Mouse (Mus musculus) heart, adult 11 months (tissue): ENCODE measurements around the gene Gabbr1.
A peak's percentile ranks its signal among the peaks of the same experiment; 100 is the strongest.
"Not testable (repeated sequence)": the region's sequence is repeated elsewhere in the genome, so short reads cannot be mapped to it uniquely, and the experiment has no call there.

Experiments
- DNase-seq: peaks from one replicate; pipeline ENCODE4 v3.0.0; 2022

The Gabbr1 gene

GRCm38 (mm10) chr17:37045611-37046311 lies at the start of gene Gabbr1:
Gene Gabbr1 (plus strand): TSS chr17:37045966.
- peak; percentile 99 for DNase-seq

DNA sequence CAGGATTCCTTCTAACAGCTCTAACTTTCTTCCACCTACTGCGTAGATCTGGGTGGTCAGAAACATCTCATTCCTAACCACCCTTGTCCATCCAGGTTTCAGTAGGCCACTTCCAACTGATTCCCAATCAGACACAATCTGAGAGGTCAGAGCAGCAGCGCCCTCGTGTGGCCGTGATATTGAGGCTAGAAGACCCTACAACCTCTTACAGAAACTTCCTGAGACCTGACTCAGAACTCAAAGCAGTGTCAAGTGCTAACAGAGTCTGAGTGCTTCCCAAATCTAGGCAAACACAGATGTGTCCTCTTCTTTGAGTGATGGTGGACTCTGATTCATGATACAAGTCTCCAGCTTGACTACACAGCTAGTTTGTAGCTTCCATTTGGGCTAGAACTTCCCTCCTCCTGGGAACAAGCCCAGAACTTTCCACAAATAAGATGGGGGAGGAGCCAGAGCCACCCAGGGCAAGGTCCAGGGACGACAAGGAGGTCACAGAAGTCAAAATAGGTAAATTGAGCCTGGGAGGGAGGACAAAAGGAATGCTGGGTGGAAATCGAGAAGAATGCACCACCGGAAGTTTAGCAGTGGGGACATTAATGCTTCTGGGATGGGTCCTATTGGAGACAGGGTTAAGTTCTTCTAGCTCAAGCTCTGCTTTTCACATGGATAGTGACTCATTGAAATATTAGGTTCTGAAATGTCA lies 48.6 kb upstream of the Gabbr1 start:
- DNase-seq = peak; percentile 91

DNA sequence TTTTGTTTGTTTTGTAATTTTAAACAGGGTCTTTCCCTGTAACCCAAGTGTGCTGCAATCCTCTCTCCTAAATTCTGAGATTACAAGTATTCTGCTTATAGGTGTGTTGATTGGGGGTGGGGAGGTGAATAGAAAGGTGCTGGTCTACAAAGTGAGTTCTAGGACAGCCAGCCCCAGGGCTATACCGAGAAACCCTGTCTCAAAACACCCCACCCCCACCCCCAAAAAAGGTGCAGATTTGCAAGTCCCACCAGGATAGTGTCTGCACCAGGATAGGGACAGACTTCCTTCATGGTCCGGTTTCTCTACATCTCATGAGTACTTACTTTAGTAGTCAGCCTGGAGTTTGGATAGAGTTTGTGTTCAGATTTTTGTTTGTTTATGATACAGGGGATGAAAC lies 47.3 kb upstream of the Gabbr1 start:
- no peak for DNase-seq

DNA sequence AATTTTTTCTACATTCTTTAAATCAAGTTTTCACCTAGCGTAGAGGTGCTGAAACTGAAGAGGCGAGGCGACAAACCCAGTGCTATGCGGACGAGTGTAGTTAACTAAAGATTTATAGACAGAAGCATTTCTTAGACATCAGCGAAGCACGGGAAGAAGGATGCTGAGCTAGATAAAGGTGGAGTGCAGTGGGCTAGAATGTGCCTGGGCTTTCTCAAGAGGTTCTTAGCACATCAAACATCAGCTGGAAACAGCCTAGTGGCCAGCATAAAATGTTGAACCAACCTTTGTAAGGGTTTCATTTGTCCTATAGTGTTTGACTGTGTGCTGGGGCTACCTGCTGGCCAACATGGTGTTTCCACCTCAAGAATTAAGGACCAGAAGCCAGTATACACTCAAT lies 44.9 kb upstream of the Gabbr1 start, which contains the start of gene Zfp57:
Zfp57 (plus strand) TSS at position 301 of the 400 bp plus-strand sequence.
- DNase-seq = no peak

- peak; percentile 96 for DNase-seq
Observed at GRCm38 (mm10) chr17:37002364-37003330, 43.1 kb upstream of the Gabbr1 start.

GRCm38 (mm10) chr17:37003366-37003765 lies 42.4 kb upstream of the Gabbr1 start:
- no peak for DNase-seq

GRCm38 (mm10) chr17:37008161-37008560 lies 37.6 kb upstream of the Gabbr1 start:
- DNase-seq = no peak

DNA sequence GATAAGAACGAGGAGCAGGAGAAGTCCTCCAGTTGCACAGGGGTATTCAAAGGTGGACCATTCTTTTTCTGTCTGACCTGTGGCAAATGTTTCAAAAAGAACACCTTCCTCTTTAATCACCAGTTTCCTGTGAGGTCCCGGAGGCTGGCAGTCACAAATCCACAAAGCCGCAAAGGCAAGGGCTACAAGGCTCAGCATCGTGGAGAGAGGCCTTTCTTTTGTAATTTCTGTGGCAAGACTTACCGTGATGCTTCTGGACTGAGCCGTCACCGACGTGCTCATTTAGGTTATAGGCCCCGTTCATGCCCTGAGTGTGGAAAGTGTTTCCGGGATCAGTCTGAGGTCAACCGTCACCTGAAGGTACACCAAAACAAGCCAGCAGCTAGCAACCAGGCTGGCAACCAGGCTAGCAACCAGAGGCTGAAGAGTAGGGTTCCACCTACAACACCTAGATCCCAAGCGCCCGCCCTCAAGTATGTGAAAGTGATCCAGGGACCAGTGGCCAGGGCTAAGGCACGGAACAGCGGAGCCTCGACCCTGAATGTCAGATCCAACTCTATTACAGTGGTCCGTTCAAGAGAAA lies 36.2 kb upstream of the Gabbr1 start:
- no peak for DNase-seq

DNA sequence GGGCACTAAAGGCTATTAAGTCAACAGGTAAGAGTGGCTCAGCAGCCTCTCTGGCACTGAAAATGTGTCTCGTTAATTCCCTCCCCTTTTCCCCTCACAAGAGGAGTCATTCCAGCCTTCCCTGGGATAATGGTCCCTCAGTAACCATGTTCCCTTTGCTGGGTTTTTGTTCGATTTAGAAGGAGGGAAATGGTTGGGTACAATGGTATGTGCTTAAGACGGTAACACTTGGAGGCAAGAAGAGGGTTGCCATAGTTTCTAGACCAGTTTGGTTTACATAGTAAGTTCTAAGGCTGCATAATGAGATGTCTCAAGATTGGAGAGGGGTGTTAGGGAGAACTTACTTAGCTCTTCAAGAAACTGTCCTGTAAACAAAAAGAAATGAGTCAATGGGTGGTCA lies 34.0 kb upstream of the Gabbr1 start:
- no peak for DNase-seq

GRCm38 (mm10) chr17:37012141-37012540 lies 33.6 kb upstream of the Gabbr1 start:
- no peak for DNase-seq

GRCm38 (mm10) chr17:37016333-37016732 lies 29.4 kb upstream of the Gabbr1 start:
- no peak for DNase-seq

DNA sequence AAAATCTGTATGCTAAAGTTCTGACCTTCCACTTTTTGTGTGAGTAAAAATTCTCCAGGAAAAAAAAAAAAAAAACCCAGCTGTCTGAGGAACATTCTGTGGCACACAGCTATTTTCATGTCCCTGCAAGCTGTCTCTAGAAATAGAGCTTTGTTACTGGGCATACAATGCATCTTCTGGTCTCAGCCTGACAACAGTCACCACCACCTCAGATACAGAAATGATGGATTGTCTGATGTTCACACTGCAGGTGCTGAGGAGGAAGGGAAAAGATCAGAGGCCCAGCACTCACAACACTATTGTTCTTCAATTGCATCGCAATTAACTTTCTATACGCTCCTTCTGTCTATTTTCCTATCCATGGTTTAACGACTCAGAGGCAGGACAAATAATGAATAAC lies 27.4 kb upstream of the Gabbr1 start:
- no peak for DNase-seq

DNA sequence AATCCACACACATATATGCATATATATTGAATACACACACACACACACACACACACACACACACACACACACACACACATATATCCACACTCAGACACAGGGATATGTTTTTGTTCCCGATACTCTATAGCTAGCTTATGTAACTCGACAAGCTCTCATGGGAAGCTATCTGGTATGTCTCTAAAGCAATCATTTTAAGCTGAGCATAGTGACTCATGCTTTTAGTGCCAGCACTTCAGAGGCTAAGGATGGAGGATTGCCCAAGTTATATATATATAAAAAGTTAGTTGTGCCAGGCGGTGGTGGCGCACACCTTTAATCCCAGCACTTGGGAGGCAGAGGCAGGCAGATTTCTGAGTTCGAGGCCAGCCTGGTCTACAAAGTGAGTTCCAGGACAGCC lies 26.5 kb upstream of the Gabbr1 start:
- not testable (repeated sequence) for DNase-seq

- DNase-seq = no peak
Observed at GRCm38 (mm10) chr17:37022628-37023576, 22.9 kb upstream of the Gabbr1 start, which contains the start of gene Mog. Gene Mog (minus strand): TSS chr17:37023398.

DNA sequence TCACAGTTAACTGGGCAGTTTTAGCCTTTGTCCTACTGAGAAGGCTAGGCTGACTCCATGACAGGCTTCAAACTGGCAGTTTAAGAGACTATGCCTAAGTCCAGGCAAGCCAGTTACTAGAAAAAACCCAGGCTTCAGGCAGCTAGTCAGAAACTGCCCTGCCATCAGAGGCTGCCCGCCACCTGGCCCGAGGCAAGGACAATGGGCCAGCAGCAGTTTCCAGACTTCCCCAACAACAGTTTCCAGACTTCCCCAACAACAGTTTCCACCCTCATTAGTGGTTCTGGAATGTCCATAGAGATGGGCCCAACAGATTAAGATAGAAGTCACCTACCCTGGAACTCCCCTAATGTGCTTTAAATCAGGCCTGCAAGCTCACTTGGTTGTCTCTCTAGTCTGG lies 19.3 kb upstream of the Gabbr1 start:
- DNase-seq = no peak

GRCm38 (mm10) chr17:37027486-37027885 lies 18.3 kb upstream of the Gabbr1 start:
- no peak for DNase-seq

GRCm38 (mm10) chr17:37028212-37028611 lies 17.6 kb upstream of the Gabbr1 start:
- DNase-seq = no peak

DNA sequence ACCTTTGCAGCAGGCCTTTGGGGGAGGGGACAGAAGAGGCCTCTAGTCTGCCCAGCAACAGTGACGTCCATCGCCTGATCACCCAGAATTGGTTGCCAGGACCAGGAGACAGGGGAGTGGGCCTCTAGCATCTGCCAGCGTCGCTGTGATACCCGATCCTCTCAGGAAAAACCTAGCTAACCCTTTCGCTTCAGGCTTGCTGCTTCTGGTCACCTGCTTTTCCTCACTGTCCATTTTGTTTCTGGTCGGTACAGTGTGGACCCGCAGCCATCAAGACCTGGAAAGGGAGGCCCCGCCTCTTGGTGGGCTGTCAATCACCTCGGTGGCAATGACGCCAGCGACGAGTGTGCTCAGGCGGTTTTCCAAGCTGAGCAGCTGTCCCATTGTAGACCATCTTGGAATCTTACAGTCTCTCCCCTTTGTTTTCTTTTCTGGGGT lies 17.1 kb upstream of the Gabbr1 start:
- peak; percentile 99 for DNase-seq

DNA sequence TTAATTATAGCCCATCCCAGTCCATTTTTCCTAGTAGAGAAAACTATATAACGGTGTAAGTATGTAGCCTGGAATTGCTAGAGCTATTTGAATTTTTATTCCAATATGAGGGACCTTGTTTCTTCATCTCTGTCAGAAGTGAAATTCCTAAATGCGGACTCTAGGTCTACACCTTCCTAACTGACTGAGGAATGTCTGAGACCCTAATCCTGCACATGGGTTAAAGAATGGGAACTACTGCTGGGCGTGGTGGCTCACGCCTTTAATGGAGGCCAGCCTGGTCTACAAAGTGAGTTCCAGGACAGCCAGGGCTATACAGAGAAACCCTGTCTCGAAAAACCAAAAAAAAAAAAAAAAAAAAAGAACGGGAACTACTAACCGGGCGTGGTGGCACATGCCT lies 16.6 kb upstream of the Gabbr1 start:
- DNase-seq = no peak

DNA sequence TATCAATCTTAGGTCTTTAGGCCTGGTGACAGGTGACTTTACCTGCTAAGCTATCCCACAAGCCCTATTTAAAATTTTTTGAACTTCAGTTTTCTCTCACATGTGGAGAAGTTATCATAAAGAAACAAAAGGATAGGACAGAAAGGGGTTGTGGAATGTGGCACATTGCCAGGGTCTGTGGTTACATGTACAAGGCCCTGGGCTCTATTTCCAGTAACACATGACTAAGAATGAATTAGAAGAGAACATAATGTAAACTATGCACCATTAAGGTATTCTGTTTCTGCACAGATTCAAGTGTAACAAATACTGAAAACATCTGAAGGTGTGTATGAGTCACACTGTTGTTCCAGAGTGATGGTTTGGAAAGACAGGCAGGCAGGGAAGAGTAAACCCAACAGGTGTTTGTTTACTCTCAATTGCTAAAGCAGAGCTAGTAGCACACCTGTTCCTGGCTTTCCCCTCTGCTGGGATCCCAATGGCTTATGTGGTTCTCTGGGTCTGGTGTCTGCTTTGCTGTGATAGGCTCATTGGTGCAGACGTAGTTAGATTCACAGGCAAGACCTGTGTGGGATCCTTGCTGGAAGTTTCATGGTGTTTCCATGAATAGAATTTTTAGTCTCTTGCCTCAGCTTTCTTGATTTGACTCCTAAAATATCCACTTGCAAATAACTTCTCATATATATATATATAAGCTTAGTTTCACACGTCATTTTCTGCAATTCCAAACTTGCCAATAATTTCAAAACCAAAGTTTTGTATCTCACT lies 6.5 kb upstream of the Gabbr1 start:
- no peak for DNase-seq
